Mouse (Mus musculus) brain, embryonic 14.5 days (tissue): ENCODE data around the gene Tfip11.

Experiments
- CTCF ChIP-seq: fragments of 200-500 bp; IDR thresholded peaks from 2 replicates; pipeline ENCODE4 v1.5.1; 2012; ENCODE audit warnings: inconsistent platforms, mild to moderate bottlenecking, moderate library complexity, borderline replicate concordance; ENCODE audit not compliant: insufficient read depth, insufficient read length; ENCODE audit errors: extremely low read depth
- POLR2A ChIP-seq: fragments of 200-500 bp; IDR thresholded peaks from 2 replicates; pipeline ENCODE4 v1.6.1; 2012; ENCODE audit warnings: mild to moderate bottlenecking, inconsistent platforms, borderline replicate concordance; ENCODE audit not compliant: poor library complexity, insufficient read depth, insufficient read length, severe bottlenecking; ENCODE audit errors: extremely low read depth

DNA sequence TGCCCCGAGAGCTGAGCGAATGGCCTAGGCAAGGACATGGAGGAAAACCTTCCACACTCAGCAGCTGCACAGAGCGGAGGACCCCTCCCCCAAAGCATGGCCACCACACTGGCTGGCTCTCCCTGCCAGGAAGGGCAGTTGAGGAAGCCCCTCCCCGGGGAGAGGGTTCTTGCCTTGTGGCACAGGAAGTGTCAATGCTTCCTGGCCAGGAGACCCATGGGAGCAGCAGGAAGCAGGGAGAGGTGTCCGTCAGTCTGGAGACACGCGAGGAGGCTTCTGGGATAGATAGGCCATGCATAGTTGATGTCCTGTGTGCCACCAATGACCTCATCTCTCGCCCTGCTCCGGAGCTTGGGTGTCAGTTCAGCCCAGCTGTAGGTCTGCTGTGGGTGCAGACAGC lies 30.2 kb downstream of the Tfip11 start:
- TF ChIP-seq CTCF (no peak), POLR2A (no peak)
